Mouse (Mus musculus) spleen, adult 2 months (tissue): ENCODE measurements around the gene Hoxd9. TPM values are rescaled to one million over a fixed set of nuclear protein-coding genes. Genes with fewer than 3 reads are reported as not detected.

Experiments used
- DNase-seq, 2 experiments: peaks; one replicate each; pipeline versions ENCODE4 v3.0.0 to v3.0.0-alpha.2; 2012 to 2021; ENCODE audit warnings: low spot score in 2 of 2, low read depth in 1 of 2
- H3K27ac ChIP-seq: fragments of 200-500 bp; 2 replicates; pipeline ENCODE4 v1.5.1; 2012; ENCODE audit warnings: low read length, inconsistent platforms; ENCODE audit not compliant: insufficient read depth
- H3K27me3 ChIP-seq: fragments of 200-500 bp; 2 replicates; pipeline ENCODE4 v1.6.1; 2012; ENCODE audit warnings: mild to moderate bottlenecking, moderate library complexity, low read length, inconsistent platforms; ENCODE audit not compliant: control insufficient read depth, insufficient read depth
- H3K36me3 ChIP-seq: fragments of 200-500 bp; 2 replicates; pipeline ENCODE4 v1.6.1; 2012; ENCODE audit warnings: mild to moderate bottlenecking, low read length, inconsistent platforms; ENCODE audit not compliant: control insufficient read depth, insufficient read depth
- H3K4me1 ChIP-seq: fragments of 200-500 bp; 2 replicates; pipeline ENCODE4 v1.6.1; 2011; ENCODE audit warnings: inconsistent platforms; ENCODE audit not compliant: control insufficient read depth, insufficient read depth, insufficient read length
- H3K4me3 ChIP-seq: fragments of 200-500 bp; 2 replicates; pipeline ENCODE4 v1.5.1; 2011; ENCODE audit warnings: mild to moderate bottlenecking, inconsistent platforms; ENCODE audit not compliant: insufficient read depth, insufficient read length; ENCODE audit errors: extremely low read depth
- CTCF ChIP-seq: fragments of 200-500 bp; IDR thresholded peaks from 2 replicates; pipeline ENCODE4 v1.5.1; 2011; ENCODE audit warnings: mild to moderate bottlenecking, inconsistent platforms; ENCODE audit not compliant: insufficient read depth, insufficient read length, insufficient replicate concordance; ENCODE audit errors: extremely low read depth
- POLR2A ChIP-seq: fragments of 200-500 bp; IDR thresholded peaks from 2 replicates; pipeline ENCODE4 v1.6.1; 2011; ENCODE audit warnings: low read depth, low read length, inconsistent platforms
- WGBS: fragments of 180-500 bp; shearing (Covaris S2); methylation state at CpG from one replicate; pipeline ENCODE4 v1.1.7; 2018; 5-methylcytosine and 5-hydroxymethylcytosine counted together
- polyA plus RNA-seq: library from polyadenylated mRNA; depleted of rRNA; stranded (reverse); fragments of >200 nt; gene quantifications from 2 replicates; pipeline ENCODE4 v1.2.3, GENCODE M21; 2012

The Hoxd9 gene
- polyA plus RNA-seq, 1 experiment: 0.06 TPM

GRCm38 (mm10) chr2:74725171-74725570 lies 27.6 kb downstream of the Hoxd9 start:
- no peaks in the 10 kb centered on the region for H3K36me3 ChIP-seq
- no peak for DNase-seq
- no peak for TF ChIP-seq POLR2A
- TF ChIP-seq CTCF: no peak
- peaks cover 12% of the 10 kb centered on the region; the same call in 1 of the 2 replicates for H3K27me3 ChIP-seq
- H3K27ac ChIP-seq: no peak overlapping the region
- no peak overlapping the region for H3K4me3 ChIP-seq
- WGBS: 77% methylated on average over 17 of the region's 17 CpGs
- H3K4me1 ChIP-seq: no peaks in the 10 kb centered on the region

- H3K36me3 ChIP-seq: no peaks in the 10 kb centered on the region
- peaks cover 16% of the 10 kb centered on the region; the same call in 1 of the 2 replicates for H3K27me3 ChIP-seq
- H3K4me1 ChIP-seq: no peaks in the 10 kb centered on the region
- DNase-seq: no peak
- TF ChIP-seq POLR2A: no peak
- no peak for TF ChIP-seq CTCF
- WGBS: 66% methylated on average over 5 of the region's 5 CpGs
- no peak within 1 kb of the TSS for H3K4me3 ChIP-seq
- H3K27ac ChIP-seq: no peak within 1 kb of the TSS
Measured at GRCm38 (mm10) chr2:74726551-74726950, 29.0 kb downstream of the Hoxd9 start, which contains the start of gene Gm28230. Gm28230 (plus strand) TSS chr2:74726728.

- H3K27ac ChIP-seq: no peak overlapping the region
- H3K36me3 ChIP-seq: no peaks in the 10 kb centered on the region
- TF ChIP-seq CTCF (no peak), POLR2A (no peak)
- peaks cover 16% of the 10 kb centered on the region; the same call in 1 of the 2 replicates for H3K27me3 ChIP-seq
- no peak overlapping the region for H3K4me3 ChIP-seq
- WGBS: 12% methylated on average over 43 of the region's 43 CpGs
- no peak for DNase-seq
- no peaks in the 10 kb centered on the region for H3K4me1 ChIP-seq
Measured at GRCm38 (mm10) chr2:74726973-74727639, 29.6 kb downstream of the Hoxd9 start.

GRCm38 (mm10) chr2:74727640-74728302 lies 30.2 kb downstream of the Hoxd9 start:
- no peaks in the 10 kb centered on the region for H3K36me3 ChIP-seq
- peaks cover 16% of the 10 kb centered on the region for H3K27me3 ChIP-seq
- H3K4me1 ChIP-seq: no peaks in the 10 kb centered on the region
- no peak overlapping the region for H3K27ac ChIP-seq
- H3K4me3 ChIP-seq: no peak overlapping the region
- TF ChIP-seq POLR2A (no peak), CTCF (no peak)
- WGBS: 28% methylated on average over 25 of the region's 25 CpGs
- no peak for DNase-seq

GRCm38 (mm10) chr2:74728303-74728680 lies 30.8 kb downstream of the Hoxd9 start:
- TF ChIP-seq POLR2A (no peak), CTCF (no peak)
- Histone ChIP-seq H3K4me3 (no peak overlapping the region), H3K27ac (no peak overlapping the region), H3K36me3 (no peaks in the 10 kb centered on the region), H3K4me1 (no peaks in the 10 kb centered on the region), H3K27me3 (peaks cover 19% of the 10 kb centered on the region)
- DNase-seq: no peak
- 73% methylated on average over 13 of the region's 13 CpGs for WGBS

GRCm38 (mm10) chr2:74730331-74730730 lies 32.8 kb downstream of the Hoxd9 start:
- no peak overlapping the region for H3K4me3 ChIP-seq
- peaks cover 29% of the 10 kb centered on the region for H3K27me3 ChIP-seq
- no peaks in the 10 kb centered on the region for H3K4me1 ChIP-seq
- WGBS: 65% methylated on average over 8 of the region's 8 CpGs
- H3K27ac ChIP-seq: no peak overlapping the region
- no peak for DNase-seq
- H3K36me3 ChIP-seq: no peaks in the 10 kb centered on the region
- TF ChIP-seq CTCF: no peak
- TF ChIP-seq POLR2A: no peak

- no peak overlapping the region for H3K27ac ChIP-seq
- no peaks in the 10 kb centered on the region for H3K4me1 ChIP-seq
- TF ChIP-seq POLR2A (no peak), CTCF (no peak)
- no peak overlapping the region for H3K4me3 ChIP-seq
- H3K27me3 ChIP-seq: peaks cover 31% of the 10 kb centered on the region
- no peak for DNase-seq
- H3K36me3 ChIP-seq: no peaks in the 10 kb centered on the region
Measured at GRCm38 (mm10) chr2:74731055-74731454, 33.5 kb downstream of the Hoxd9 start.
